Mouse (Mus musculus) MEL (cell line): ENCODE results near the gene Spag9. TPM values are rescaled to one million over a fixed set of nuclear protein-coding genes. Genes with fewer than 3 reads are reported as not detected.
A peak's percentile ranks its signal among the peaks of the same experiment; 100 is the strongest.

Experiments used
- DNase-seq: peaks from one replicate; pipeline ENCODE4 v3.0.0; 2011; ENCODE audit warnings: low read depth, low spot score
- H3K27ac ChIP-seq: 2 replicates; pipeline ENCODE4 v1.5.1; 2012; ENCODE audit warnings: low read depth, mild to moderate bottlenecking, control low read depth, low read length, moderate library complexity; ENCODE audit not compliant: control insufficient read depth
- H3K27me3 ChIP-seq, 2 experiments: fragments of 150-350 bp in 1 of 2; sonication (generic) in 1 of 2; 2 replicates each; pipeline ENCODE4 v1.6.1; 2012; ENCODE audit warnings: low read length in 2 of 2, mild to moderate bottlenecking in 2 of 2, improper control_type of control experiment in 1 of 2, moderate library complexity in 1 of 2; ENCODE audit not compliant: insufficient read depth in 2 of 2, control insufficient read depth in 1 of 2
- H3K36me3 ChIP-seq, 2 experiments: 2 replicates each; pipeline ENCODE4 v1.6.1; 2012 to 2014; ENCODE audit warnings: low read length in 2 of 2, improper control_type of control experiment in 1 of 2, inconsistent platforms in 1 of 2, mild to moderate bottlenecking in 1 of 2; ENCODE audit not compliant: insufficient read depth in 2 of 2, control insufficient read depth in 1 of 2
- H3K4me1 ChIP-seq, 2 experiments: fragments of 150-350 bp in 1 of 2; sonication (generic) in 1 of 2; 2 replicates each; pipeline ENCODE4 v1.6.1; 2012; ENCODE audit warnings: low read length in 2 of 2, improper control_type of control experiment in 1 of 2, mild to moderate bottlenecking in 1 of 2; ENCODE audit not compliant: insufficient read depth in 2 of 2, control insufficient read depth in 1 of 2
- H3K4me3 ChIP-seq, 2 experiments: fragments of 150-350 bp in 1 of 2; sonication (generic) in 1 of 2; 2 replicates each; pipeline ENCODE4 v1.5.1; 2012; ENCODE audit warnings: low read depth in 2 of 2, low read length in 2 of 2, mild to moderate bottlenecking in 2 of 2, moderate library complexity in 2 of 2, control low read depth in 1 of 2, improper control_type of control experiment in 1 of 2; ENCODE audit not compliant: control insufficient read depth in 1 of 2, insufficient read depth in 1 of 2
- H3K79me2 ChIP-seq: 2 replicates; pipeline ENCODE4 v1.6.1; 2012; ENCODE audit warnings: mild to moderate bottlenecking, low read length, moderate library complexity; ENCODE audit not compliant: control insufficient read depth, poor library complexity, insufficient read depth
- H3K9ac ChIP-seq: 2 replicates; pipeline ENCODE4 v1.6.1; 2012; ENCODE audit warnings: low read depth, mild to moderate bottlenecking, control low read depth, low read length, moderate library complexity; ENCODE audit not compliant: control insufficient read depth, poor library complexity, severe bottlenecking
- H3K9me3 ChIP-seq: fragments of 150-350 bp; sonication (generic); replicated peaks from 2 replicates; pipeline ENCODE4 v1.6.1; 2012; ENCODE audit warnings: mild to moderate bottlenecking, low read length, improper control_type of control experiment, moderate library complexity; ENCODE audit not compliant: insufficient read depth
- BHLHE40 ChIP-seq: IDR thresholded peaks from 2 replicates; pipeline ENCODE4 v1.6.1; 2012; ENCODE audit warnings: low read depth, mild to moderate bottlenecking, inconsistent platforms, low read length, improper control_type of control experiment, borderline replicate concordance
- CHD1 ChIP-seq: IDR thresholded peaks from 2 replicates; pipeline ENCODE4 v1.6.1; 2012; ENCODE audit warnings: low read depth, mild to moderate bottlenecking, inconsistent platforms, low read length, improper control_type of control experiment
- CHD2 ChIP-seq: IDR thresholded peaks from 2 replicates; pipeline ENCODE4 v1.6.1; 2011; ENCODE audit warnings: low read length, improper control_type of control experiment
- CTCF ChIP-seq, 3 experiments: IDR thresholded peaks in 2 of 3; conservative IDR thresholded peaks in 1 of 3; 2 replicates each; pipeline ENCODE4 v1.5.1; 2011 to 2012; ENCODE audit warnings: low read length in 3 of 3, low read depth in 2 of 3, mild to moderate bottlenecking in 2 of 3, improper control_type of control experiment in 1 of 3, inconsistent platforms in 1 of 3, mixed read lengths in 1 of 3, moderate library complexity in 1 of 3; ENCODE audit not compliant: control insufficient read depth in 1 of 3, insufficient read depth in 1 of 3, poor library complexity in 1 of 3, severe bottlenecking in 1 of 3
- EP300 ChIP-seq, 2 experiments: IDR thresholded peaks; 2 replicates each; pipeline ENCODE4 v1.6.1; 2011; ENCODE audit warnings: improper control_type of control experiment in 2 of 2, low read length in 2 of 2, low read depth in 1 of 2, mild to moderate bottlenecking in 1 of 2
- GABPA ChIP-seq: IDR thresholded peaks from 2 replicates; pipeline ENCODE4 v1.6.1; 2012; ENCODE audit warnings: low read depth, mild to moderate bottlenecking, inconsistent platforms, low read length, improper control_type of control experiment, moderate library complexity
- JUND ChIP-seq: IDR thresholded peaks from 2 replicates; pipeline ENCODE4 v1.6.1; 2011; ENCODE audit warnings: low read depth, mild to moderate bottlenecking, improper control_type of control experiment, low read length
- MAFK ChIP-seq: IDR thresholded peaks from 2 replicates; pipeline ENCODE4 v1.6.1; 2011; ENCODE audit warnings: low read depth, mild to moderate bottlenecking, low read length, improper control_type of control experiment, borderline replicate concordance
- MAX ChIP-seq: IDR thresholded peaks from 2 replicates; pipeline ENCODE4 v1.6.1; 2011; ENCODE audit warnings: low read length, improper control_type of control experiment
- MAZ ChIP-seq: IDR thresholded peaks from 2 replicates; pipeline ENCODE4 v1.6.1; 2012; ENCODE audit warnings: low read depth, mild to moderate bottlenecking, inconsistent platforms, low read length, improper control_type of control experiment
- POLR2AphosphoS2 ChIP-seq: IDR thresholded peaks from 2 replicates; pipeline ENCODE4 v1.6.1; 2011; ENCODE audit warnings: low read length, improper control_type of control experiment
- POLR2AphosphoS5 ChIP-seq: IDR thresholded peaks from 2 replicates; pipeline ENCODE4 v1.6.1; 2012; ENCODE audit warnings: low read depth, borderline replicate concordance, mild to moderate bottlenecking, inconsistent platforms, low read length, moderate library complexity, mixed read lengths
- RAD21 ChIP-seq: IDR thresholded peaks from 2 replicates; pipeline ENCODE4 v1.6.1; 2011; ENCODE audit warnings: mild to moderate bottlenecking, low read depth, low read length, improper control_type of control experiment
- RCOR1 ChIP-seq: IDR thresholded peaks from 2 replicates; pipeline ENCODE4 v1.6.1; 2012; ENCODE audit warnings: low read depth, mild to moderate bottlenecking, inconsistent platforms, low read length, improper control_type of control experiment
- SMC3 ChIP-seq: IDR thresholded peaks from 2 replicates; pipeline ENCODE4 v1.6.1; 2011; ENCODE audit warnings: low read depth, low read length, improper control_type of control experiment
- TAL1 ChIP-seq: IDR thresholded peaks from 2 replicates; pipeline ENCODE4 v1.6.1; 2012; ENCODE audit warnings: mild to moderate bottlenecking, inconsistent platforms, low read length, moderate library complexity, mixed read lengths
- TCF12 ChIP-seq: IDR thresholded peaks from 2 replicates; pipeline ENCODE4 v1.6.1; 2014; ENCODE audit warnings: low read depth, mild to moderate bottlenecking, inconsistent platforms, low read length, improper control_type of control experiment, moderate library complexity
- UBTF ChIP-seq: IDR thresholded peaks from 2 replicates; pipeline ENCODE4 v1.6.1; 2012; ENCODE audit warnings: low read depth, mild to moderate bottlenecking, inconsistent platforms, low read length, improper control_type of control experiment, moderate library complexity, borderline replicate concordance; ENCODE audit not compliant: insufficient read depth
- ZMIZ1 ChIP-seq: IDR thresholded peaks from 2 replicates; pipeline ENCODE4 v1.6.1; 2012; ENCODE audit warnings: low read depth, mild to moderate bottlenecking, inconsistent platforms, low read length, improper control_type of control experiment, moderate library complexity
- polyA plus RNA-seq, 2 experiments: library from polyadenylated mRNA; stranded (reverse) in 1 of 2; unstranded in 1 of 2; fragments of >175 nt in 1 of 2; fragments of >200 nt in 1 of 2; gene quantifications; 2 replicates each; pipeline versions ENCODE4 v1.2.1 to v1.2.4; 2012; ENCODE audit warnings: low replicate concordance in 2 of 2, low read depth in 1 of 2; ENCODE audit not compliant: insufficient read length in 2 of 2, insufficient read depth in 1 of 2, missing spikeins in 1 of 2
- total RNA-seq: library from RNA; depleted of rRNA; stranded (reverse); fragments of 300-350 nt; gene quantifications from 2 replicates; pipeline ENCODE4 v1.2.3, GENCODE M21; 2012

The Spag9 gene
- total and polyA plus RNA-seq, 3 experiments = 18.9 to 279 (median 20.6) TPM

DNA sequence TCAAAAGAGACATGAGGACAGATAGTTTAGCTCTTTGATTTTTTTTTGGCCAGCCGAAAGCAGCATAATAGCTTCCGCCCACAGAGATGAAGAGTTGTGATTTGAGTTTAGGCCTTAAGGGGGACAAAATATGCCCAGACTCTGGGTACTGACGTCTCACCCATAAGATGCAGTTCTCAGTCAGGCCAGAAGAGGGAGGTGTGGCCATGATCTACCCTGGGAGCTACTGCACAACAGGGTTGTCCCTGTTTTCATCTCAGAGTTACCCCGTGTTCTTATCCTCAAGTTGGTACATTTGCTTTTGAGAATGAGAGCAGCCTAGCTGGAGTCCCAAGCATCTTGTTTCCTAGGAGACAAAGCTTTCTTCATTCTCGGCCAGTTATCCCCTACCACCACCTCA lies 132.1 kb downstream of the Spag9 start (continued):
- TF ChIP-seq POLR2AphosphoS5 = no peak
- no peak for TF ChIP-seq GABPA
- peak; percentile 78 for TF ChIP-seq SMC3
- peak; percentile 77 to 94 (median 90) for TF ChIP-seq CTCF (IDR thresholded peaks at IDR 0.05 in 2 of 3, conservative IDR thresholded peaks at IDR 0.05 in 1 of 3; ENCODE audit: control insufficient read depth in 1 of 3, insufficient read depth in 1 of 3, low read depth in 2 of 3, low read length in 3 of 3, poor library complexity in 1 of 3, severe bottlenecking in 1 of 3)

DNA sequence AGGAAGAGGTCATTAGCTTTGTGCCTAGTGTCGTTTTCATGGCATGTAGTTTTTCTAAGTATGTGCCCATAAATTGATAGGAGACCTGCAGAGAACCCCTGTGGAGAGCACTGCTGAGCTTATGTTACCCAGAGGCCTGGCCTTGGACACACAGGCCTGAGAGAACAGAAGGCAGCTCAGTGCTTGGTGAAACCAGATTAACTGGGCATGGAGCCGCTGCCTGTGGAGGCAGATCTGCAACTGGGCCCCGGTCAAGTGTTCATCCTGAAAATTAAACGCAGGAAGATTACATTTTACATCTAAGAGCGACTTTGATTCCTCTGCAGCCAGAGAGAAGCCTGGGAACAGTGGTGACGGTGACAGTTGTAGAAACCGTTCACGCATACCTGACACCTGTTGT lies 132.6 kb downstream of the Spag9 start:
- no peak for DNase-seq
- H3K27ac ChIP-seq = no peak overlapping the region
- H3K79me2 ChIP-seq = no peaks in the 10 kb centered on the region
- TF ChIP-seq CHD1 (no peak), TAL1 (no peak), MAZ (no peak), UBTF (no peak), ZMIZ1 (no peak), SMC3 (no peak), CHD2 (no peak), TCF12 (no peak), POLR2AphosphoS2 (no peak), BHLHE40 (no peak), RCOR1 (no peak), RAD21 (no peak), MAX (no peak), MAFK (no peak), CTCF (IDR thresholded peaks at IDR 0.05 in 2 of 3, conservative IDR thresholded peaks at IDR 0.05 in 1 of 3; ENCODE audit: control insufficient read depth in 1 of 3, insufficient read depth in 1 of 3, low read depth in 2 of 3, low read length in 3 of 3, poor library complexity in 1 of 3, severe bottlenecking in 1 of 3) (no peak), JUND (no peak), EP300 (IDR thresholded peaks at IDR 0.05; ENCODE audit: low read depth in 1 of 2, low read length in 2 of 2) (no peak)
- H3K36me3 ChIP-seq = no peaks in the 10 kb centered on the region
- H3K27me3 ChIP-seq = no peaks in the 10 kb centered on the region
- no peak overlapping the region for H3K9ac ChIP-seq
- H3K4me3 ChIP-seq = no peak overlapping the region
- no peaks in the 10 kb centered on the region for H3K4me1 ChIP-seq
- H3K9me3 ChIP-seq = no peaks in the 10 kb centered on the region
